Mouse (Mus musculus) gastrocnemius, adult 2 months (tissue): ENCODE measurements around the gene Shisa6. TPM values are rescaled to one million over a fixed set of nuclear protein-coding genes. Genes with fewer than 3 reads are reported as not detected.

Source experiments
- DNase-seq: peaks from one replicate; pipeline ENCODE4 v3.0.0; 2022
- H3K27ac ChIP-seq: fragments of 200-600 bp; 2 replicates; pipeline ENCODE4 v1.8.1; 2022; ENCODE audit warnings: mild to moderate bottlenecking
- H3K4me3 ChIP-seq: fragments of 200-600 bp; 2 replicates; pipeline ENCODE4 v1.8.1; 2022; ENCODE audit warnings: mild to moderate bottlenecking, moderate library complexity
- CTCF ChIP-seq: fragments of 200-600 bp; IDR thresholded peaks from 2 replicates; pipeline ENCODE4 v1.8.1; 2022; ENCODE audit warnings: antibody characterized with exemption, mild to moderate bottlenecking, moderate library complexity
- intact Hi-C: fragments of 180-260 bp; cut with DNase I; formaldehyde crosslinking; loops from one replicate; pipeline ENCODE4 v1.15.1; 2025
- long read RNA-seq, 2 experiments: library from polyadenylated mRNA; stranded (forward); transcript quantifications; one replicate each; pipeline ENCODE4 v2.0.0; 2021
- total RNA-seq, 2 experiments: library from RNA; stranded (reverse); gene quantifications; 2 replicates each; pipeline ENCODE4 v1.2.3; 2021

Gene Shisa6
- total RNA-seq = under 1 TPM in 1 of 2 experiments, not detected in 1; 0.05 TPM
- long read RNA-seq, experiment 1, partial matches to known transcripts = 0 of 1 reads
- long read RNA-seq, experiment 1, other reads (novel, unspliced or antisense) = 1 of 1 reads
- long read RNA-seq, experiment 2 = 0 reads

DNA sequence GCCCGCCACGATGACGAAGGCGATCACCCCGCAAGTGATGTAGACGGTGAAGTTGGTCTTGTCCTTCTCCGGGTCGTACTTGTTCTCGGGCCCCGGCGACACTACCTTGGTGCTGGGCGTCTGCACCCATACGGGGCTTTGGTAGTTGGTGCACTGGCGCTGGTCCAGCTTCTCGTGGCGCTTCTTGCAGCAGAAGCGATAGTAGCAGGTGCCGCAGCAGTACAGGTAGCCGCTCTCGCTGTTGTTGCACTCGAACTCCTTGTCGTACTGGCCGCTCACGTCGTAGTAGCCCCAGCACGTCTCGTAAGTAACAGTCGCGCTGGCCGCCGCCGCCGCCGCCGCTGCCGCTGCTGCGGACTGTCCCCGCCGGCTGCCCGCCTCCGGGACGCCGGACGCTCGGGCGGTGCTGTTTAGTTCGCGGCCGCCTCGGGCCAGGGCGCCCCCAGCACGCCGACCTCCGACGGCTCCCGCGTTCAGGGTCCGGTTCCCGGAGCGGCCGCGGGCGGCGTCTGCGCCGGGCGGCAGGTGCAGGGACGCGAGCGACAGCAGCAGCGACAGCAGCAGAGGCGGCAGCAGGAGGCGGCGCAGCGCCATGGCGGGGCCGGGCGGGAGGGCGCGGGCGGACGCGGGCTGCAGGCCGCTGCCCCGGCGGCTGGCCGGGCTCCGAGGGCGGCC, at the start of gene Shisa6:
Shisa6 (minus strand) TSS at position 594 of the 675 bp plus-strand sequence.
- DNase-seq = no peak
- TF ChIP-seq CTCF = no peak
- intact Hi-C loops = no loop called here
- Histone ChIP-seq H3K4me3 (peak within 1 kb of the TSS; percentile 67), H3K27ac (no peak within 1 kb of the TSS)

DNA sequence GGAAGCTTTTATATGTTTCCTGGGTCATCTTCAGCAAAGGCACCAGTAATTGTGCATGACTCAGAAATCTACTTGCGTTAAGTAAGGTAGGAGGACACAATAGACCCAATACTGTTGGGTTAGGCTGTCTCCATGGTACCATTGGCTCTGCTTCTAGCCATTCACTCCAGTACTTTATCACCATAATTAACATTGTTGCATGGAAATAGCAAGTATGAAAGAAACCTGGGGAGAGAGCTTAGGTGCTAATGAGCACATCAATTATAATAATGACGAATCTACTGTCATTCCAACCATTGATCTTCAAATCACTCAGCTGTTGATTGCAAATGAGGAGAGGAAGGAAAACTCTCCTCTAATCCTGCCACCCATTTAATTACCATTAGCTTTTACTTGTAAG, 48.1 kb upstream of the Shisa6 start:
- no peak overlapping the region for H3K4me3 ChIP-seq
- TF ChIP-seq CTCF = no peak
- DNase-seq = no peak
- intact Hi-C loops = no loop called here
- no peak overlapping the region for H3K27ac ChIP-seq

DNA sequence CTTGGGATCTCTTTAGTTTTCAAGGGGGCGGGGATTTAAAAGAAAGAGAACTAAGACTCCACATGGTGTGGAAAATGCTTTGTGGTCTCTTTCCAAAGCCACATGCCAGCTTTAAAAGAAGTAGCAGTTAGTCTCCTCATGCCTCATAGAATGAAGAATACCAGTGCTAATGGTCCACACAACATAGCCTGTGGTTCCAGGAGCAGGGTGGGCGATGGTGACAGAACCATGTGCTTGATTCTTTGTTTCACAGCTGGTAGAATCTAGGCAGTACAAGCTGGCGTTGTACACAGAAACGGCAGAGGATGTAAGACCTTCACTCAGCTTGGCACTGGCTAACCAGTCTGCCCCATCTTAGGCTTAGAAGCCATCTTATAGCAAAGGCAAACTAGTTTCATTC, 43.3 kb upstream of the Shisa6 start:
- intact Hi-C loops = no loop called here
- DNase-seq = no peak
- no peak for TF ChIP-seq CTCF
- H3K4me3 ChIP-seq = no peak overlapping the region
- no peak overlapping the region for H3K27ac ChIP-seq

DNA sequence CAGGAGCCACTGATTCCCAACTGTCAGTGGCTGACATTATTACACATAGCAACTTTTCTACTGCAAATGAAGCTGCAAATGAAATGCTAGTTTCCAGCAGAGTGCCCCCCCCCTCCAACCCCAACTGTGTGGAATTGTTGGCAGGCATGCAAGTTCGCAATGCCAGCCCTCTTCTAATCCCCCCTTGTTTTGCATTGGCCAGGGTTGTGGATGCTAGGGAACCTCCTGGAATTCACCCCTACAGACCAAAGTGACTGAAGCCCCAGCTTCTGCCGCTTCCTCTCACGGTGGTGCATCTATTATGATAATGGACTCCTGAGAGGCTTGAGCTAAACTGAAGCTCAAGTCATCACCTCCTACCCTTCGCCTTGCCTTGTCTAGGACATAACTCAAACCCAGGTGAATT, 42.6 kb upstream of the Shisa6 start:
- Histone ChIP-seq H3K27ac (no peak overlapping the region), H3K4me3 (no peak overlapping the region)
- DNase-seq = no peak
- no peak for TF ChIP-seq CTCF
- intact Hi-C loops = no loop called here

DNA sequence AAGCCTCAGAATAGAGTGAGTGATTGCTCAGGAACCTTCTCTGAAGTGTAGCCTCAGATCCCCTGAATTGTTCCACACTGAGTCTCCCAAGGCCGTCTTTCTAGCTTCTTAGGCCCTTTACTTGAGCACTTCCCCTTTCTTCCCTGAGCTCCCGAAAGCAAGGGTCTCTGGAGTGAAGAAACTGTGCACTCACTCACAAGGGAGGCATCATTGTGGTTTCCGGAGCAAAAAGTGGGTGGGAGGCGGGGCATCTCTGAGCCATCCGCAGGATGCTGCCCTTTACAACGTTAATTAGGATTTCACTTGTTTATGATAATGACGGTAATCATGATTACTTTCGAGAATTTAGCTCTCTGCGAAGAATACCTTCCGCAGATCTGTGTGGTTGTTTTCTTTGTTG, 41.6 kb upstream of the Shisa6 start:
- H3K27ac ChIP-seq = no peak overlapping the region
- TF ChIP-seq CTCF = no peak
- no peak for DNase-seq
- H3K4me3 ChIP-seq = no peak overlapping the region
- intact Hi-C loops = no loop called here

DNA sequence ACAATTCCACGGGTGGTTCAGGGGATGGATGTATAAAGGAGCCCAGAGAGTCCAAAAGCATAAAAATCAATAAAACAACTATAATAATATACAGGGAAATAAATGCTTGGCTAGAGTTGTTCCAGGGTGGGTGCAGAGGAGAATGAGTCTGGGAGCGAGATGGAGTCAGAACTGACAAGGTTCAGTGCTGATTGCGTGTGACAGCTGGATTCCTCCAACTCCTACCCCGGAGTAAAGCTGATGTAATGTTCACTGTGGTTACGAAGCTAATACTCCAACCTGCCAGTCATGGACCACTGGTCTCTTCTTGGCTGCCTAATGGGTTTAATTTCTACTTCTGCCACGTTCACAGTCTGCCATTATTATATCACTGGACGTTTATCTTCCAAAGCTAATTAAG, 36.5 kb upstream of the Shisa6 start:
- Histone ChIP-seq H3K4me3 (no peak overlapping the region), H3K27ac (no peak overlapping the region)
- intact Hi-C loops = no loop called here
- DNase-seq = no peak
- no peak for TF ChIP-seq CTCF

DNA sequence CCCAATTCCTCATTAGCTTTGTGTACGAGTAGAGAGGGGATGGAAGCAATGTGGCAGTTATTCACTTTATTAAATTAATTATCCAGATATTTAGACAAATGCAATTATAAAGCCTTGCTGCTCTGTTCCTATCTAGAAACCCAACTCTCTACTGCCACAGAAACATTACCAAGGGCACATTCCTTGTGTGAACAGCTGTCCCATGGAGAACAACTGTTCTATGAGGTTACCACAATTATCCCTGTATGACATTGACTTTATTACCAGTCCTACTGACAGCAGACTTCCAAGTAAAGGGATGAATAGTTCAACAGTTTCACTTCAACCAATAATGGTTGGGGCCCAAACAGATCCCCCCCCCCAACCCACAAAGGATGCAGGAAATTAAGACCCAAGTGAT, 12.1 kb upstream of the Shisa6 start:
- no peak for TF ChIP-seq CTCF
- no peak for DNase-seq
- H3K27ac ChIP-seq = no peak overlapping the region
- intact Hi-C loops = no loop called here
- no peak overlapping the region for H3K4me3 ChIP-seq

DNA sequence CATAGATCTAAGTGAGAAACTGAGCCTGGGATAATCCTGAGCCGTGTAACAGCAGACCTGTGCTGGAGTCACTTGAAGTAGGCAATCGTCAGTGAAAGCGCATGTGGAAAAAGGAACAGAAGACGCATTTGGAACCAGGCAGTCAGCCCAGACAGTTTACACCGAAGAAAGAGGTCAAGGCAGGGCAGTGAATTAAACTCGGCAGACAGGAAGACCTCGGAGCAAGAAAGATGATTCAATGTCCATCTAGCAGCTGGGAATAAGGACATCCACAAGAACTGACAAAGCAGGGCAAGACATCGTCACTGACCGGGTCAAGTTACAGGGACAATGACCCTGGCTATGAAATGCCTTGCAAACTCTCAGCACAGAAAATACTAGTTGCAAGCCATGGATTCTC, 10.1 kb upstream of the Shisa6 start:
- no peak overlapping the region for H3K4me3 ChIP-seq
- no peak for DNase-seq
- no peak for TF ChIP-seq CTCF
- intact Hi-C loops = no loop called here
- no peak overlapping the region for H3K27ac ChIP-seq

DNA sequence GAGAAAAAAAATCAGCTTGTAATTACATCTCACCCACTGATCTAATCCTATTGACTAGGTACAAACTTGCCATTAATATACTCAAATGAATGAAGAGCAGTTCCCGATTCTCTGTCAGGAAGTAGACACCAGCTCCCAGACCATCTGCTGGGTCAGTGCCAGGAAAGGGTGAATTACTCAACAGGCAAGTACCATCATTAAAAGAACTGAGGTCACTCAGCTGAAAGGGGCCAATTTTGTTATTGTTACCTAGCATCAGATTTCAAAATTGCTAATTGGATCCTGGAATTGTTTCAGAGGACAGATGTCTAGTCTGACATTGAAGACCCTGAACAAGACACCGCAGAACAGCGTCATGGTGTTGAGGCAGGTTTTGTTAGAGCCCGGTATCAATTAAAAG, 9.4 kb upstream of the Shisa6 start:
- peak; percentile 30 for DNase-seq
- Histone ChIP-seq H3K27ac (no peak overlapping the region), H3K4me3 (no peak overlapping the region)
- no peak for TF ChIP-seq CTCF
- intact Hi-C loops = no loop called here

DNA sequence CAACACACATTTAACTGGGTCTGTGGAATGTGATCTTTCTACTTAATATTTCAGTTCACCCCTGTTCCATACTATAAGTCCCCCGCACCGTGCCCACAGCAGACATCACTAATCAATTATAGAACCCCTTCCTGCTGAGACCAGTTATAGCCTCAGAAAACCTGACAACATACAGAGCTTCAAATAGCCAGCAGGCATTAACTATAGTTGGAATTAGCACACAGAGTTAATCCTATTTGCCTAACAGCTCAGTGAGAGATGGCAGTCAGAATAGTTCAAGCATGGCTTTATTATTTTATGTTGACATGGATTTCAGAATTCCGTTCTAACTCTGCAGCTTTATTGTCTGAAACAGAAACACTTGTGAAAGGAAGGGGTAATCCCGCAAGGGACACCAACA, 8.5 kb upstream of the Shisa6 start:
- no peak overlapping the region for H3K4me3 ChIP-seq
- no peak for TF ChIP-seq CTCF
- H3K27ac ChIP-seq = no peak overlapping the region
- intact Hi-C loops = no loop called here
- DNase-seq = no peak

DNA sequence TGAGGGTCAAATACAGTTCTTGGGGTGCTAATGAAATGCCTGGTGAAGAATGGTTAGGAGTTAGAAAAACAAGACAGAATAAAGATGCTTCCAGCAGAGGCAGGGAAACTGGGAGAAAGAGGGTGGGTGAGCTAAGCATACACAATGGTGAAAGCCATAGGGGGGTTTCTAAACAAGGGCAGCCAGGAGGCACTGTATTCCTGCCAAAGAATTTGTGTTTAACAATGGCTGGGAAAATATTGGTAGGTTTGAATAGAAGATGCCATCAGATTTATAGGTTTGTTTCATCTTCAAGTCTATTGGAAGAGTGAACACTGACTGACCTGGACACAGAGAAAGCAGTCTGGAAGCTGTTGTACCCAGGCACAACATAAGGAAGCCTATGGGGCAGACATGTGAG, 2.4 kb upstream of the Shisa6 start:
- Histone ChIP-seq H3K4me3 (no peak overlapping the region), H3K27ac (no peak overlapping the region)
- no peak for DNase-seq
- no peak for TF ChIP-seq CTCF
- intact Hi-C loops = no loop called here

DNA sequence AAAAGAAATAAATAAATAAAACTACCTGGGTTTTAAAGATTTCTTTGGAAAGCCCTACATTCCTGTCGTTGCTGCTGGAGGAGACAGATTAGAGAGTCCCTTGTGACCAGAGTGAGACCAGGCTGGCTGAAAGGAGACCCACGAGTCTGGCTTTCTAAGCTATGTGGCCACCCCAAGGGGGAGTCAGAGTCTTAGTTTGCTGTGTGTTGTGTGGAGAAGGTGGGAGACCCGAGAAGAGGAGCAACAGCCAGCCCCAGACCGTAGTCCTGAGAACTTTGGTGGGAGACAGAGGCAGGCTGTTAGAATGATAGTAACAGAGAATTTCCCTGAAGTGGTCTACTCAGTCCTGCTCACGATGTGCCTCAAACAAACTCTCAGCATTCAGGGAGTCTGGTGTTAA, 1.6 kb upstream of the Shisa6 start:
- Histone ChIP-seq H3K4me3 (no peak overlapping the region), H3K27ac (no peak overlapping the region)
- DNase-seq = no peak
- intact Hi-C loops = no loop called here
- TF ChIP-seq CTCF = no peak

DNA sequence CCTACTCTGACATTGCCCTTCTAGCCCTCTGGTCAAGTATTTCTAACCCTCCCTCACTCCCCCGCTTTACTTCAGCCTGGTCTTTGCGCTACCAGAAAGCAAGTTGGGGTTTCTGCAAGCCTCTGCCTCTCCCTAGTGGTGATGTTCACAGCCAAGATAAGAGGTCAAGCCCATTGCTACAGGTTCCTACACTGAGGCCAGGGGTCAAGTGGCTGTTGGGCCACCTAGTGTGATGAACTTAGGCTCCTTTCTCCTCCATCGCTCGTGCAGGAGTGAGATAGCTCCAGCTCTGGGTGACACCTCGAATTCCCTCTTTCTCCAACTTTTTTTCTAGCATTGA, 1.2 kb upstream of the Shisa6 start:
- Histone ChIP-seq H3K27ac (no peak overlapping the region), H3K4me3 (peak overlapping the region; percentile 67)
- intact Hi-C loops = no loop called here
- no peak for DNase-seq
- TF ChIP-seq CTCF = peak; percentile 16; the same call in 1 of the 2 replicates
